Mouse (Mus musculus): ENCODE data around the gene Plscr4. TPM values are rescaled to one million over a fixed set of nuclear protein-coding genes. Genes with fewer than 3 reads are reported as not detected.

The Plscr4 gene
- polyA plus RNA-seq, 1 experiment = not detected

DNA sequence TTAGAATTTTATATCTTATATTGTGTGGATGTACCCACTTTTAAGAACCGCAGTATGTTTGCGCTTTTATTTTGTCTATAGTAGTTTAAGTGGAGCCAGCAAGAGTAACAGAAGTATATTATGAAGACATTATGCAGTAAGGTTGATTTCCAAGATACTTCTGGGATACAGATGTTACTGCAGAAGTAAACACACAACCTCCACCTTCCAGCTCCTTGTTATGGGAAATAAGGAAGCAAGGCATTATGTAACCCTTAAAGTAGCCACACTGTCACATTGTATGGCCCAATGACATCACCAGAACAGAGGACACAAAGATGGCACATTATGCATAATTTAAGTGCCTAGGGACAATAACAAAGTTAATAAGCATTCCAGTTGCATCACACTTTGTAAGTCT lies 1.2 kb downstream of the Plscr4 start:
- Histone ChIP-seq H3K4me1 (ENCODE audit: control insufficient read depth, insufficient read depth, low read length) (peaks cover 2% of the 10 kb centered on the region), H3K27ac (ENCODE audit: insufficient read depth, low read depth, low read length) (no peak overlapping the region), H3K4me3 (ENCODE audit: insufficient read depth, low read depth, low read length) (no peak overlapping the region)
- TF ChIP-seq CTCF (IDR thresholded peaks at IDR 0.05; ENCODE audit: insufficient read depth, low read depth, low read length) (no peak), POLR2A (IDR thresholded peaks at IDR 0.05; ENCODE audit: insufficient read depth, low read depth, low read length) (no peak)
- 94% methylated on average over 2 of the region's 2 CpGs for WGBS

DNA sequence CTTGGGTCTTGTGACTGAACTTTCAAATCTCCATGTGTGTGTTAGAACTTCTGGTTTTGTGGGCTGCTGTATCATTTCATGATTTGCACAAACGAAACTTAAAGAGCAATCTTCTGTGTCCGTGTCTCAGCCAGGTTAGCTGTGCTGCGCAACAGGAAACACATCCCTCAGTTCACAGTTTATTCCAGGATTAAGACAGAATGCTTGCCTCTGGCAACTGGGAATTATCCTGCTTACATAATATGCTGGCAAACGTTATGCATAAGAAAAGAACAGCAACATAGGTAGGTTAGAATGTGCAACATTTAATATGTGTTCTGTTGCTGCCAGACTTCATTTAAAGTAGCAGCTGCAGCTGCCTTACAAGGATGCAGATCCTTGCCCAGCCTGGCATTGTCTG lies 10.6 kb downstream of the Plscr4 start:
- 43% methylated on average over 4 of the region's 4 CpGs for WGBS
- no peak for TF ChIP-seq CTCF (IDR thresholded peaks at IDR 0.05; ENCODE audit: insufficient read depth, low read depth, low read length)
- TF ChIP-seq POLR2A (IDR thresholded peaks at IDR 0.05; ENCODE audit: insufficient read depth, low read depth, low read length) = no peak

DNA sequence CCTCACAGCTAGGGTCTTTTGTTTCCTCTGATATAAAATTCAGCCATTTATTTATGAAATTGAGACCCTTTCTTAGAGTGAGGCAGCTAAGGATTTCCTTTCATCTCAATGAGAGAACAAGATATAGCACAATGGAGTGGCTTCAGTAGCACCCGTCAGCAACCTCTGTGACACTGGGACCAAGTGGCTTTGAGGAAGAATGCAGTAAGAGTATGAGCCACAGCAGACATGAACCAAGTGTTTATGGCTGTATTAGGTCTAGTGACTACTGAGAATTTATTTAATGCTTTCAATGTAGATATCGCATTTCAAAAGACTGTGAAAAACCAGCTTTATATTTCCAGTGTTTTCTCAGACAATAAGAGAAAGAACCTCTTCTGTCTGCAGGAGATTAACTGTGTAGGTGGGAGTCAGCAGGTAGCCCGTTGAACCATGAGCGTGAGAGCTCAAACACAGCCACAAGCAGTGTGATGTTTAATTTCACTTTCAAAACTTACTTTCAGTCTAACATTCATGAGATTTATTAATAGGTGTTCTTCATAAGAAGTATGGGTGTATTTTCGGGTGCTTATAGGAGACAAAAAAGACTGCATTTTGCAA lies 15.2 kb downstream of the Plscr4 start:
- 88% methylated on average over 5 of the region's 5 CpGs for WGBS
- Histone ChIP-seq H3K4me1 (ENCODE audit: control insufficient read depth, insufficient read depth, low read length) (no peaks in the 10 kb centered on the region), H3K4me3 (ENCODE audit: insufficient read depth, low read depth, low read length) (no peak overlapping the region), H3K27ac (ENCODE audit: insufficient read depth, low read depth, low read length) (no peak overlapping the region)
- TF ChIP-seq CTCF (IDR thresholded peaks at IDR 0.05; ENCODE audit: insufficient read depth, low read depth, low read length) (no peak), POLR2A (IDR thresholded peaks at IDR 0.05; ENCODE audit: insufficient read depth, low read depth, low read length) (no peak)

More for the DNA sequence above, 10.6 kb downstream of the Plscr4 start:
- no peaks in the 10 kb centered on the region for H3K4me1 ChIP-seq (ENCODE audit: control insufficient read depth, insufficient read depth, low read length)
- H3K27ac ChIP-seq (ENCODE audit: insufficient read depth, low read depth, low read length) = no peak overlapping the region
- no peak overlapping the region for H3K4me3 ChIP-seq (ENCODE audit: insufficient read depth, low read depth, low read length)

DNA sequence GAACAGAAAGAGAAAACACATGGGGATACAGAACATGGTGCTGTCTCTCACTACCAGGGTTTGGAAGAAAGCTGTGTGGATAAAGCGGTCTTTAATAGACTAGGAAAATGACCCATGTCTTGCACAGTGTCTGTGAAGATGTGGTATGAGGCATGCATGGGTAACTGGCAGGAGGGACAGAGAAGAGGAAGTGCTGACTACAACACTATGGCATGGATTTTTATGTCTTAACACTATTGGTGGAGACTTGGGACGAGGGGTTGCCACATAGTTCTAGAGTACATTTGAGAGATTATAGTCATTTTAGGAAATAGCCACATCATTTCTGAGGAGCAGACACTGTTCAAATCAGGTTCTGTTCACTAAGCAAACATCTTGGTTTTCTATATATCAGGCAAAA lies 16.0 kb downstream of the Plscr4 start:
- Histone ChIP-seq H3K4me1 (ENCODE audit: control insufficient read depth, insufficient read depth, low read length) (no peaks in the 10 kb centered on the region), H3K27ac (ENCODE audit: insufficient read depth, low read depth, low read length) (no peak overlapping the region), H3K4me3 (ENCODE audit: insufficient read depth, low read depth, low read length) (no peak overlapping the region)
- TF ChIP-seq POLR2A (IDR thresholded peaks at IDR 0.05; ENCODE audit: insufficient read depth, low read depth, low read length) (no peak), CTCF (IDR thresholded peaks at IDR 0.05; ENCODE audit: insufficient read depth, low read depth, low read length) (no peak)
- WGBS = 97% methylated on average over 2 of the region's 2 CpGs

DNA sequence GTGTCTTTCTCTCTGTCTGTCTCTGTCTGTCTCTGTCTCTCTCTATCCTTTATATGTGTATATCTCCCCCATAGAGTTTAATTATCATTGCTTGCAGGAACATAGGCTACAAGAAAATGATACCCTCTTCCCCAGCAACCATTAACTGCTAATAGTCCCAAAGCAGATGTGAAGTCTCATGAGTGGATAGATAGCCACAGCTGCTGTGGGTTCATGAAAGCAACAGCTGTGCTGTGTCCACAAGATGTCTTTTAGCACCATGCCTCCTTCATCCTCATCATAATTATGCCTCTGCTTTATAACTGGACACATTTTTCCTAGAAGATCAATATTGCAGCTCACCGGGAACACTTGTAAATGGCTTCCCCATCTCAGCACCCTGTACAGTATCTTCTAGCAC lies 17.1 kb downstream of the Plscr4 start:
- Histone ChIP-seq H3K4me1 (ENCODE audit: control insufficient read depth, insufficient read depth, low read length) (no peaks in the 10 kb centered on the region), H3K4me3 (ENCODE audit: insufficient read depth, low read depth, low read length) (no peak overlapping the region), H3K27ac (ENCODE audit: insufficient read depth, low read depth, low read length) (no peak overlapping the region)
- WGBS = 80% methylated on average over 1 of the region's 1 CpGs
- TF ChIP-seq CTCF (IDR thresholded peaks at IDR 0.05; ENCODE audit: insufficient read depth, low read depth, low read length) (no peak), POLR2A (IDR thresholded peaks at IDR 0.05; ENCODE audit: insufficient read depth, low read depth, low read length) (no peak)

DNA sequence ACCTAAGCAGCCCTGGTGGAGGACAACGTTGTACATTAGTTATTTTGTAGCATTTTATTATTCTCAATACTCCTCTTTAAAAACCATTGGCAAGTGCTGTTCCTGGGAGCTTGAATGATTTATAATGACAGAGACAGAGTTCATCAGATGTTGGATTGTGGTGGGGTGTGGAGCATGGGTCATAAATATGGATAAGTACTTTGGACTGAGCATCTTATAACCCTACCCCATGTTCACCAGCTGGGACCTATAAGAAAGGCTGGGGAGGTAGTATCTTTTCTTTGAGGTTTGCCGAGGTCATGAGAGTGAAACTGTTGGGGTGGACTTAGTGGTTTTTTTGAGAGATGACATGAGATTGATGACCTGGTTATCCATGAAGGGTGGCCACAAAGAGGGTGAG lies 24.5 kb downstream of the Plscr4 start:
- Histone ChIP-seq H3K27ac (ENCODE audit: insufficient read depth, low read depth, low read length) (no peak overlapping the region), H3K4me3 (ENCODE audit: insufficient read depth, low read depth, low read length) (no peak overlapping the region), H3K4me1 (ENCODE audit: control insufficient read depth, insufficient read depth, low read length) (no peaks in the 10 kb centered on the region)
- WGBS = 90% methylated on average over 2 of the region's 2 CpGs
- TF ChIP-seq CTCF (IDR thresholded peaks at IDR 0.05; ENCODE audit: insufficient read depth, low read depth, low read length) = no peak
- TF ChIP-seq POLR2A (IDR thresholded peaks at IDR 0.05; ENCODE audit: insufficient read depth, low read depth, low read length) = no peak

DNA sequence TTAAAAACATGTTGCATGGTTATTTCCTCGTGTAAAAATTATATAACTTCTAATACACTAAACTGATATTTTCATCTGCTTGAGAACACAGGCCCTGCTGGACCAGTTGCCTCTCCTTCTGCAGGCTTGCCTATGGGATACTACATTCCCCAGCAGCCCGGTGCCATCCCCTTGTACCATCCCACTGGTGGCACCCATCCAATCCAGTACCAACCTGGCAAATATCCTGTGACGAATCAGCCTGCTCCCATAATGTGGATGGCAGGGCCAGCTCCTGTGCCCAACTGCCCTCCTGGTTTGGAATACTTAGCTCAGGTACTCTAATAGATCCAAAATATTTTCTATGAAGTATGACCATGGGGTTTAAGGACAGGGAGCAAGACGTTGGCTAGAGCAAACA lies 25.4 kb downstream of the Plscr4 start:
- Histone ChIP-seq H3K4me3 (ENCODE audit: insufficient read depth, low read depth, low read length) (no peak overlapping the region), H3K4me1 (ENCODE audit: control insufficient read depth, insufficient read depth, low read length) (no peaks in the 10 kb centered on the region), H3K27ac (ENCODE audit: insufficient read depth, low read depth, low read length) (no peak overlapping the region)
- 88% methylated on average over 4 of the region's 4 CpGs for WGBS
- TF ChIP-seq POLR2A (IDR thresholded peaks at IDR 0.05; ENCODE audit: insufficient read depth, low read depth, low read length) (no peak), CTCF (IDR thresholded peaks at IDR 0.05; ENCODE audit: insufficient read depth, low read depth, low read length) (no peak)

DNA sequence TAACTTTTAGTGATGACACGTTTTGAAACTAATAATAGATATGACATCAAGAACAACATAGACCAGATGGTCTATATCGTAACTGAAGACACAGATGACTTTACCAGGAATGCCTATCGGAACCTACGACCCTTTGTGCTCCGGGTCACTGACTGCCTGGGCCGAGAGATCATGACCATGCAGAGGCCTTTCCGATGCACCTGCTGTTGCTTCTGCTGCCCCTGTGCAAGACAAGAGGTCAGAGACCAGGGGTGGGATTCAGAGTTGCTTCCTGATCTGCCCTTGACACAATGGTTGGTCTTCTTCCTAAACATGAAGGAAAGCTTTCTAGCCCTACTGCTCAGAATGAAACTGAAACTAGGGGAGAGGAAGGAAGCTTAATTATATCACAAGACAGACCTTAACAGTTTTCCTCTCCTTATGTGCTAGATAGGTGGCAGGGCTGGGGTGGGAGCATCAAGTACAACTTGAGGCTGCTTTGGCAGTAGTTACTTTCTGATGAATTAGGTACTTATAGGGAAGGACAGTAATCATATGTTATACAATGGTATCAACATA lies 27.6 kb downstream of the Plscr4 start:
- WGBS = 90% methylated on average over 7 of the region's 7 CpGs
- no peak for TF ChIP-seq CTCF (IDR thresholded peaks at IDR 0.05; ENCODE audit: insufficient read depth, low read depth, low read length)
- TF ChIP-seq POLR2A (IDR thresholded peaks at IDR 0.05; ENCODE audit: insufficient read depth, low read depth, low read length) = no peak

DNA sequence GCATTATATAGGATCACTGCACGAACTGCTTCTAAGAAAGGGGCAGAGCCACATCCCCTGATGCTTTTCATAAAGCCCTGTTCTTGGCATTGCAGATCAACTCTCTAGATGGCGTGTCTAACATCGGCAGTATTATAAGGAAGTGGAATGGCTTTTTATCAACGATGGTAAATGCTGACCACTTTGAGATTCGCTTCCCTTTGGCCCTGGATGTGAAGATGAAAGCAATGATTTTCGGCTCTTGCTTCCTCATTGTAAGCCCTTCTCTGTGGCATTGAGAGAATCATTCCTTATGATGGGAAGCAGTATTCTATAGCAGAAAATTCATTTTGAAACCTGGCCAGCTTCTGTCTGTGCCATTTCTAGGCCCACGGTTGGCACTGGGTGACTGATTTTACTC lies 32.7 kb downstream of the Plscr4 start:
- TF ChIP-seq POLR2A (IDR thresholded peaks at IDR 0.05; ENCODE audit: insufficient read depth, low read depth, low read length) (no peak), CTCF (IDR thresholded peaks at IDR 0.05; ENCODE audit: insufficient read depth, low read depth, low read length) (no peak)
- no peaks in the 10 kb centered on the region for H3K4me1 ChIP-seq (ENCODE audit: control insufficient read depth, insufficient read depth, low read length)
- 82% methylated on average over 7 of the region's 7 CpGs for WGBS
- no peak overlapping the region for H3K27ac ChIP-seq (ENCODE audit: insufficient read depth, low read depth, low read length)
- H3K4me3 ChIP-seq (ENCODE audit: insufficient read depth, low read depth, low read length) = no peak overlapping the region

More for the DNA sequence above, 27.6 kb downstream of the Plscr4 start:
- no peaks in the 10 kb centered on the region for H3K4me1 ChIP-seq (ENCODE audit: control insufficient read depth, insufficient read depth, low read length)
- H3K4me3 ChIP-seq (ENCODE audit: insufficient read depth, low read depth, low read length) = no peak overlapping the region
- H3K27ac ChIP-seq (ENCODE audit: insufficient read depth, low read depth, low read length) = no peak overlapping the region
